Mouse (Mus musculus) cerebellum, adult 11 months (tissue): ENCODE data around the gene Gabarap.
"Not testable (repeated sequence)": the region's sequence is repeated elsewhere in the genome, so short reads cannot be mapped to it uniquely, and the experiment has no call there.

Experiments
- DNase-seq: peaks from one replicate; pipeline ENCODE4 v3.0.0; 2022

Gene Gabarap

DNA sequence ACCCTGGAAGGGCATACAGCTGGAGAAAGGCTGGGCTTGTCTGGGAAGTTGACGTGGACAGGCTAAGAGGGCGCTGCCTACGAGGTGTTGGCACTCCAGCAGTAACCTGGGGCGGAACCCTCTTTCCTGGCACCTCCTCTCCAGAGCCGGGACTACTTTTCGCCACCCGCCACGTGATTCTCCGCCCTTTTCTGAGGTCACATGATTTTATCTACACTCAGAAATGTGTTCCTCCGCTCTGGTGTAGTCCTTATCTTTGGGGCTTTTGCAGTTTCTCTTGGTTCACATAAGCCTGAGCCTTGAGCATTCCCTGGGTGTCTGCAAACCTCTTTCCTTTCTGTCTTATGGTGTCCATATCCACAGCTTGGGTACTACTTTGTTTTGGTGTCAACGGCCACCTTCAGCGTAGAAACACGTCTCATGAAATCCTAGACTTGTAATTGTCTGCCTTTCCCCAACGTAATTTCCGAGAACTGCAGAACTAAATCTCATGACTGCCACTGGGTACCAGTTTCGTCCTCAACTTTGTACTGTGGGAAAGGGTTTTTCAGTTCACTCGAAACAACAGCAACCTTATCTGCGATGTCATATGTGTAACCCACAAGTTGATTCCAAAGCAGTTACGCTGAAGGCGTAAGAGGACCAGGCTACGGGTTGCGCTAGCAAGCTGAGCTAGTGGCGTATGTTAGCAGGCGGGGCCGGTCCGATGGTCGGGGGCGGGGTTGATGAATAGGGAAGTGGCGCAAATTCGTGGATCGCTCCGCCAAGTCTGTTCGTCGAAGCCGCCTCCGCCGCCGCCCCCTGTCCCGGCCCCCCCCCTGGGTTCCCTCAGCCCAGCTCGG lies at the start of gene Gabarap:
Gene Gabarap, plus strand, starts transcription at position 294 of the 842 bp plus-strand sequence.
- peak; percentile 93 for DNase-seq

DNA sequence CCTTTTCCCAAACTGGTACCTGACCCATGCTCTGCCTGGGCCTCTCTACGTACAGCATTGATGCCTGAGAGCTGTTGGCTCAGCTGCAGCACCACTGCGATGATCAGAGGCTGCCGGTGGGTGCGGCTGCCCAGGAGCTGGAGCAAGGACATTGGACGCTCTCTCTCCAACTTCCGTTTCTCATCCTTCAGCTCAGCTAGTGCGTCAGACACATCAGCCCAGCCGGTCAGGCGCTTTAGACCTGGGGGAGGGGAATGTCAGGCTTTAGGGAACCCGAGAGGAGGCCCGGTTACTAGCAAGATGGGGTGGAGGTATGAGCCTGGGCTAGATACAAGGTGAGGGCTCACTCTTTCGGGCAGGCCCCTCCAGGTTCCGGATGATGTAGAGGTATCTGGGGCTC lies 45.7 kb upstream of the Gabarap start:
- no peak for DNase-seq

DNA sequence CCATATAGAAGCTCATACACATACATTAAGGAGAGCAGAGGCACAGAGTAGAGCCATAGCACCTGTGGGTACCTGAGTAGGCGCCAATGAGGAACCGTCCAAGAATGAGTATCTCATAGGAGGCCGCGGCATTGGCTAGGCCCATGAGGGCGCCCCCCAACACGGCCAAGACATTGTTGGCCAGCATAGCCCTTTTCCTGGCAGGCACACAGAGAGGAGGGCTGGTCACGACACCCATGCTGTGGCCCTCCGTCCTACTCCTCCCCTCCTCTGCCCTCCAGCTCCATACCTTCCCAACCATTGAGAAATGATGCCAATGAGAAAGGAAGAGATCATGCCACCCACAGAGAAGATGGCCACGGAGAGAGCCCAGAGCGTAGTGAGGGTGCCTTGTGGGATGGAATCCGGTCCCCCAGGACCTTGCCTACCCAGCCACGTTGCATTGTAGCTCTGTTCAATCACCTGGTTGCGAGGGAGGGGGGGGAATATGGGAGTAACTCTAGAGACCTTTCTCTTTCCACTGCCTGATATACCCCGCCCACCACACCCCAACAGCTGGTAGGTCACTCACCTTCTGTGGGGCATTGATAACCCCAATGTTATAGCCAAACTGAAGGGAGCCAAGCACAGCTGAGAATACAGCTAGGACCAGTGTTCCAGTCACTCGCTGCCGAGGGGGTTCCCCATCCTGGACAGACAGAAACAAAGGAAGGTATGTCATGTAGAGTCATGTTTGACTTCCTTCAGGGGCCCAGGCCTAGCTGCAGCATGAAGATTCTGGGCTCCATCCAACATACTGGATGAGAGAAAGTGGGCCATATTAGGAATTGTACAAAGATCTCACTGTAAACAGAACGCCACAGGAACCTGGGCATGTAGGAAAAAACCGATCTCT lies 44.7 kb upstream of the Gabarap start:
- DNase-seq, result no peak

DNA sequence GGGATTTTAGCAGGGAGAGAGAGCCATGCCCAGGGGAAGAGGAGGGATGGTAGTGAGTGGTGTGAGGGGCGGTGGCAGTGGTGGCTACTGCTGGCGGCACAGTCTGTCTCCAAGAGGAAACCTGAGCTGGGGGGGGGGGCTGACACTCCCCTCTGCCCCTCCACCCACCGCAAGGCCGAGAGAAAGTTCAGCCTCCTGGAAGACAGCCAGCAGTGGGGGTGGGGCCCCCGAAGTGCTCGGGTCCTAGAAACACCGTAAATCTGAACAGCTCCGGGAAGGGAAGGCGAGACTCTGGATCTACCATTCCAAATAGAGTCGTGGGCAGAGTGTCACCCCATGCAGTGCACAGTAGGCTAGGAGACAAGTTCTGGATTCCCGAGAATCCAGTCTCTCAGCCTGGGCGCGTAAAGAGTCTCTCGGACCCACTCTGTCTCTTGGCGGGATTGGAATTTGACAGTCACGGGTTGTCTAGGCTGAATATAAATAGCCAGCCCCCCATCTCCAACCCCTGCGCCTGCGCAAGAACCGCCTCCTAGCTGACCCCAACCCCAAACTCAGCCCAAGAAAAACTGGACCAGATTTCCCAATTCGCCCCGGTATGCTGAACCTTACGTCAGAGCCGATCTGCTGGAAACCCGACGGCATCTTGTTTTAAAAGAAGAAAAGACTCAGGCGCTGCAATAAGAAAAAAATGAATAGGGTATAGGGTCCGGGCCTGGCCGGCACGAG lies 43.4 kb upstream of the Gabarap start:
- no peak for DNase-seq

DNA sequence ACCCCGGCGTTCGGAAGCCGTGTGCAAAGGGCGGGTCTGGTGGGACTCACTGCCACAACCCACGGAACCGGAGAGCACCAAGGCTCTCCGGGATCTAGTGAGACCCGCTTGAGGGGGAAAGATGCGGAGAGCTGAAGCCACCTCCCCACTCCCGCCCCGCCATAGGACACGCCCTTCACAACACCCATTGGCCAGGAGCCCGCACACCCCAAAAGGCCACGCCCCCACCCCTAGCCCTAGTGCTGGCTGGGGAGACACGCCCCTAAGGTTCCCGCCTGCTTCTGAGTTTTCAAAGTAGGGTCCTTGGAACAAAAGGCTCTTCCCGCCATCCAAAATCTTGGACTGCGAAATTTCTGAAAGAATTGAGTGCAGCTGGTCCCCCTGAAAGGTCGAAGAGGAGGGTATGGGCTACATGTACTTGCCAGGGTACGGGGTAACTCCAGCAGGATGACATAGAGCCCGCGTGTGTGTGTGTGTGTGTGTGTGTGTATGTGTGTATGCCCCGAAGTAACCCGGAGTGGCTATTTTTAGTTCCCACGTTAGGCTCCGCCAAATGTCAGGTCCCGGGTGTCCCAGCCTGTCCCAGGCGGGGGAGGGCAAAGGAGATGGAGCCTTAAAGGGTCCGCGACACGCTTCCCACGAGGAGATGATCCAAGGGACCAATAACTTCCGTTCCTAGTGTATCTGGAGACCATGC lies 42.7 kb upstream of the Gabarap start, which contains the start of gene Slc2a4:
Gene Slc2a4, minus strand, starts transcription at position 123 of the 697 bp plus-strand sequence.
- DNase-seq, result peak; percentile 42

DNA sequence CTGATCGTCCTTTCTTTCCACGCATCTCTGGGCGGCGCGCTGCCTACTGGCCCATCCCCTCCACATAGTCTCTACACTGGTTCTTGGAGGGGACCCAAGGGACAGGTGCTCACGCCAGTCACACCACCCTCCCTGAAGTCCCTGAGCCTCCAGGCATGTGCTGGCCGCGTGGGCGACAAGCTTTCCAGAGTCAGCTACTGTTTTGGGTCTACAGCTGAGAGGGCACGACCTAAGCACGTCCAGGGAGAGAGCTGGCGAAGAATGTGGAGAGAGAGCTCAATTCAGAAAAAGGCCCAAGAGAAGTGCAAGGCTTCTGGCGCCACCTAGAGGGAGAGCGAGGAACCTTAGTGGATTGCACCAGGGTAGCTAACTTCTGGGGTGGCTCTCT lies 42.2 kb upstream of the Gabarap start:
- DNase-seq, result peak; percentile 70

DNA sequence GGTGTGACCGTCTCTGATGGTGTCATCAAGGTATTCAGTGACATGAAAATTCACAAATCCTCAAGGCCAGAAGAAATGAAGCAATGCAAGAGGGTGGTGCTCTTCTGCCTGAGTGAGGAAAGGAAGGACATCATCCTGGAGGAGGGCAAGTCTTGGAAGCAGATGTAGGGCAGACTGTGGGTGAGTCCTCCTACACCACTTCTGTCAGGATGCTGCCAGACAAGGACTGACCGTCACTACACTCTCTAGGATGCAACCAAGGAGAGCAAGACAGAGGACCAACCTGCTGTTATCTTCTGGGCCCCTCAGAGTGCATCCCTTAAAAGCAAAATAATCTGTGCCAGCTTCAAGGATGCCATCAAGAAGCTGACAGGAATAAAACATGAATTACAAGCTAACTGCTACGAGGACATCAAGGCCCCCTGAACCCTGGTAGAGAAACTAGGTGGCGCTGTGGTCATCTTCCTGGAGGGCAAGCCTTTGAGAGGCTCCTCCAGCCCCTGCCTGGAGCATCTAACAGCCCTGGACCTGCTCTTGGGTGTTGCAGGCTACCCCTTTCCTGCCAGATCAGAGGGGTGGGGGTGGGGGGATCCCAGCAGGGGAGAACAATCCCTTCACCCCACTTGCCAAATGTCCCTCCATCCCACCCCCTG lies 40.0 kb upstream of the Gabarap start:
- no peak for DNase-seq

DNA sequence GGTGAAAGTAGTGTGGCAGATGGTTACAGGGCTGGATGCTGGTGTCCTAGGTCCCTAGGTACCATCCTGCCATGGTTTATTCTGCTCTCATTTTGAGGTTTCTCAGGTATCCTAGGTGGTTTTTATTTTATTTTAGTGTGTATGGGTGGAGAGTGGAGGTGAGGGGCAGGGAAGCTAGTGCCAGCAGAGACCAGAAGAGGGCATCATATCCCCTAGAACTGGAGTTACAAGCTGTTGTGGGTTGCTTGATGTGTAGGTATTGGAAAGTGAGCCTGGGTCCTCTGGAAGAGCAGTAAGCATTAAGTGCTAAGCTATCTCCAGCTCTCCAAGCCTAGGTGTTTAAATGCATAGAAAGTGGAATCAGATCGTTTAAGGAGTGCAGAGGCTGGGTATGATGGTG lies 38.7 kb upstream of the Gabarap start:
- DNase-seq, result no peak

DNA sequence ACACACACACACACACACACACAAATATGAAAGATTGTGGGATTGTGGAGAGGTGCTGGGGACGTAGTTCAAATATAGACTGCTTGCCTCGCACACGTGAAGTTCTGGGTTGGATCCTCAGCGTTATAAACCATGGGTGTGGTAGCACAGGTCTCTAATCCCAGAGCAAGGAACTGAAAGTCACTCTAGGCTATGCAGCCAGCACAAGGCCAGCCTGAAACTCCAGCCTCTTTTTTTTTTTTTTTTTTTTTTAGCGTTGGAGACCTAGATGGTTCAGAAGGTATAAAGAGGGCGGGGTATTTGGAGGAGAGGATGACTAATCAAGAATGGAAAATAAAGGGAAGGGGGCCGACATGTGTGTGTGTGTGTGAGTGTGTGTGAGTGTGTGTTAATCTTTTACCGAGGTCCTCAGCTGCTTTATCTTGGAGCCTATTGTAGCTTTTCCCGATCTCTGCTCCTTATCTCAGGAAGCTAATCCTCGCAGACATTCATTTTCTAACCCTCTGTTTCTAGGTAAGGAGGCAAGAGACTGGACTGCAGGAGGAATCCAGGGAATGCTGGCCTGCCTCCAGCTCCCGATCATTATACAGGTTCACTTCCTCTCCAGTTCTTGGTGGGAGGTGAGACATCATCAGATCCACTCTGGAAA lies 37.6 kb upstream of the Gabarap start:
- no peak for DNase-seq

DNA sequence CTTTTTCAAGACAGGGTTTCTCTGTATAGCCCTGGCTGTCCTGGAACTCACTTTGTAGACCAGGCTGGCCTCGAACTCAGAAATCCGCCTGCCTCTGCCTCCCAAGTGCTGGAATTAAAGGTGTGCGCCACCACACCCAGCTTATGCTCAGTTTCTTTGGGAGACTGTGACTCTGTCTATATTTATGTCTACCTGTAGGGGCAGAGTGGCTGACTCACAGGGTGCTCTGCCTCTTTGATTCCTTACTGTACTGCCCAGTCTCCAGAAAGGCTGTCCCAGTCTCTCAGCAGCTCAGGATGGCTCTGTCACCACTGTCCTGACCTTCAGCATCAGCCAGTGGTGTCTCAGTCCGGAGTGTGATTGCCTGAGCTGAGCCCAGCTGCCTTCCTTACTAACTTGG lies 35.3 kb upstream of the Gabarap start:
- DNase-seq, result not testable (repeated sequence)

DNA sequence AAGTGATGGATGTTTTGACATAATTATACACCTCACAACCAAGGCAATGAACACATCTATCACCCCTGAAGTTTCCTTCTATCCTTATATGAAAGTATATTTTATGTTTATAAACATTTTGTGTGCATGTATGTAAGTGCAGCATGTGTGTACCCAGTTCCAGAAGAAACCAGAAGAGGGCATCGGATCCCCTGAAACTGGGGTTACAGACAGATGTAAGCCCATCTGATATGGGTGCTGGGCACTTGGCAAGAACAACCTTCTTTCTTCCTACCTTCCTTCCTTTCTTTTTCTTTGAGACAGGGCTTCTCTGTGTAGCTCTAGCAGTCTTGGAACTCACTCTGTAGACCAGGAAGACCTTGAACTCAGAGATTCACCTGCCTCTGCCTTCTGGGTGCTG lies 34.7 kb upstream of the Gabarap start:
- no peak for DNase-seq

DNA sequence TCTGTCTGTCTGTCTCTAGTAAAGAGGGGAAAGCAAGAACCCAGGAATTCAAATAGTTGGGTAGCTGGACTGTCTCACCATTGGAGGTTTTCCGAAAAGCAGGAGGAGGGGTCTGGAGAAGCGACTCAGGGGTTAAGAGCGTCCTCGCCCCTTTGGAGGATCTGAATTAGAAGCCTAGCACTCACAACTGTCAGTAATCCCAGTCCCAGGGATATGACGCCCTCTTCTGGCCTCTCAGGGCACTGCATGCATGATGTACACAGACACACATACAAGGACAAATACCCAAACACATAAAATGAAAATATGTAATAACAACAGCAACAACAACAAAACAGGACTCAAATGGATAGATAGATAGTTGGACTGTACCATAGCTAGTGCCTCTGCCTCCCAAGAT lies 30.3 kb upstream of the Gabarap start:
- DNase-seq, result no peak

DNA sequence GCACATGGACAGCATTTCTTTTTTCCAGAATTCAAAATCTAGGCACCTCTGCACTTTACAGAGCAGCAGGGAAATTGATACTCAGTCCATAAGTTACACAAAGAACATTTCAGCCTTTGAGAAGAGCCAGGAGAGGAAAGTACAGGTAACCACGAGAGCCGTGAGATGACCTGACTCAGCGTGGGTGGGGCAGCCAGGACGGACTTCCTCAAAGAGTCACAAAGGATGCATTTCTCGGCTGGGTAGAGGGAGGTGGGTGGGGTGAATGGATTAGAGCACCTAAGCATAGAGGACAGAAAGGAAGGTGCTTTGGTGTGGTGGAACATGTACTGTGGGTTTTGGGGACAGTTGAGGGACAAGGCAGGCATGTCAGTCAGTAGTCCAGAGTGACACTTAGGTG lies 29.1 kb upstream of the Gabarap start:
- DNase-seq, result no peak

DNA sequence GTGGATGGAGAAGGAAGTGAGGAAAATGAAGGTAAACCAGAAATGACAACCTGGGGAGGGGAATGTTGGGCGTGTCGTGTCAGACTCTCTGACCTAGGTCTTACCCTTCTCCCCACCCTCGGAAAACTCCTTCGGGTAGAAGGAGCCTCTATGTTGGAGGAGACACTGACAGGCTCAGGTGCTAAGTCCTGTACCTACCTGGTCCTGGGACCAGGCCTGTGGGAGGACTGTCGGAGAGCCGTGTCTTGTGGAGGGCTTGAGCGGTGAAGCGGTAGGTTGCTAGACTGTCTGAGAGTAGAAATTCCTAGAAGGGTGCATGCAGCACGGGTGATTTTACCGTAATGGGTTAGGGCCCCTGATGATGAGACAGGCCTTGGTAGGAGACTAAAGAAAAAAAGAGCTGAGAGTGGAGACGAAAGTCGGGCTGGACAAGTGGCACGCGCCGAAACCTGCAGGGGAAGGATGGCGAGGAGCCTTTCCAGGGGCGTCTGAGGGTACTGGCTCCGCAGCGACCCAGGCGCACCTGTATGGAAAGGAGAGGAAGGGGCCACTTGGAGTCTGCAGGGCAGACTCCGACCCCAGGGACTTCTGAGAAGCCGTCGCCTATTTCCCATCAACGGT lies 26.2 kb upstream of the Gabarap start, which contains the start of gene Cldn7:
Gene Cldn7, plus strand, starts transcription at position 130 of the 621 bp plus-strand sequence.
- no peak for DNase-seq

DNA sequence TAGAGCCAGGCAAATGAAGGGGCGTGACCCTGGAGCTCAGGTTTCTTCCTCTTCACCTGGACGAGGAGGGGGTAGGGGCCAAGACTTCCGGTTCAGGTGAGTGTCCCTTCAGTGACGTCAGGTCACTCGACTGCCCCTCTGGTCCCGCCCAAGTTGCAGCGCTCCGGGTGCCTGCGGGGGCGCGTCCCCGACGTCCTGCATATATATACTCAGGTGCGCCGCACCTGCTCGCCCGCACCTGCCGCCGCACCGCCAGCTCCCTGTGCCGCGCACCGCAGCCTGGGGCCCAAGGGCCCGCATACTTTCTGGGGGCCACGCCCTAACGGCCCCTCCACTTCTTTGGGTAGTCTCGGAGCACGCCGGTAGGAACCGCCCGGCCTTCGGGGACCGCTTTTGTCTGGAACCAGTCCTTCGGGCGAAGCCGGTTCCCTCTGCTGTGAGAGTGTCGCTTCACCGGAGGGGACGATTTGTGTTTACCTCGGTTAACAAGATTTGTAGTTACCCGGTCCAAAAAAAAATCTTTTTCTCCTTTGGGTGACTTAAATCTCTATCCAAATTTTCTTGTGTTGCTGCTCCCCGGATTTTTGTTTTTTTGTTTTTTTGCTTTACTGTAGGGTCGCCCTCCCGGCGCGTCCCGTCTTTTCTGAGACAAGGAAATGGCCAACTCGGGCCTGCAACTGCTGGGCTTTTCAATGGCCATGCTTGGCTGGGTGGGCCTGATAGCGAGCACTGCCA lies 25.5 kb upstream of the Gabarap start:
- no peak for DNase-seq

DNA sequence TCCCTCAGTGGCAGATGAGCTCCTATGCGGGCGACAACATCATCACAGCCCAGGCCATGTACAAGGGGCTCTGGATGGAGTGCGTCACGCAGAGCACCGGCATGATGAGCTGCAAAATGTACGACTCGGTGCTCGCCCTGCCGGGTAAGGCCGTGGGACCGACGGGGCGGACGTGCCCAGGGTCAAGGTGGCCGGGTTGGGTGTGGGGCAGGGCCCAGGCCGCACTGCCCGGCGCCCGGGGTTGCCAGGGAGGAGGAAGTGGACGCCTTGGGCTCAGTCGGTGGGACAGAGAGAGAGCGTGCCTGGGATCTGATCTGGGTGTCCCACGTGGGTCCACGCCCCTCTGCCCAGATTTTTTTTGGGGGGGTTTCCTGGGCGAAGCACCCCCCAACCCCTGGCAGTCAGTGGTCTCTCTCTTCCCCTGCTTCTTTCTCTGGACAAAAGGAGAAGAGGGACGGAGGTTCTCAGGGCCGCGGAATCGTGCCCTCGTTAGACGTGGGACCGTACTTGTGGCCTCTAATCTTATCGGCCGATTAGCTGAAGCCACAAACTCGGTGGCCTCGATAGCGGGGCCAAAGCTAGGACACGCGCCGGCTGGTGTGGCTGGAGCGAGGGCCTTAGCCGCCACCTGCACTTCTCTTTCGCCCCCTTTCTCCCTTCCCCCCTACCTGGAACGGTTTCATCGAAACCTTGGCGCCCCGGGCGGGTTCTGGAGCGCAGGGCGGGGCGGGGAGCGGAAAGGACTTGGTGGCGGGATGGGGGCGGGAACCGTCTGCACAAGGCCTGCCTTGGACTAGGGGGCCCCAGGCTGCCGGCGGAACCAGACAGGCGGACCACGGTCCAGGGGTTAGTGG lies 24.7 kb upstream of the Gabarap start:
- DNase-seq, result no peak

DNA sequence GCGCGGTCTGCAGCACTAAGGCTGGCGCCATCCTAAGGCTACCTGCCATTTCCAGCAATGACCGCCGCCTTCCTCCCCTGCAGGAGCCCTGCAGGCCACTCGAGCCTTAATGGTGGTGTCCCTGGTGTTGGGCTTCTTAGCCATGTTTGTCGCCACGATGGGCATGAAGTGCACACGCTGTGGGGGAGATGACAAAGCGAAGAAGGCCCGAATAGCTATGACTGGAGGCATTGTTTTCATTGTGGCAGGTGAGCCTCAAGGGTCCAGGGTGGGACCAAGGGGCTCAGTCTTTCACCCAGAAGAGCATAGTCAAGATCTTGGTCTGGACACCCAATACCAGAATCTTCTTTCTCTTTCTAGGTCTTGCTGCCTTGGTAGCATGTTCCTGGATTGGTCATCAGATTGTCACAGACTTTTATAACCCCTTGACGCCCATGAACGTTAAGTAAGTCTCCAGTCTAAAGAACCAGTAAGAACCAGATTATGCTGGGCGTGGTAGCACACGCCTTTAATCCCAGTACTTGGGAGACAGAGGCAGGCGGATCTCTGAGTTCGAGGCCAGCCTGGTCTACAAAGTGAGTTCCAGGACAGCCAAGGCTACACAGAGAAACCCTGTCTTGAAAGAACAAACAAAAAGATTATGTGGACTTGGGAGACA lies 24.0 kb upstream of the Gabarap start:
- no peak for DNase-seq

DNA sequence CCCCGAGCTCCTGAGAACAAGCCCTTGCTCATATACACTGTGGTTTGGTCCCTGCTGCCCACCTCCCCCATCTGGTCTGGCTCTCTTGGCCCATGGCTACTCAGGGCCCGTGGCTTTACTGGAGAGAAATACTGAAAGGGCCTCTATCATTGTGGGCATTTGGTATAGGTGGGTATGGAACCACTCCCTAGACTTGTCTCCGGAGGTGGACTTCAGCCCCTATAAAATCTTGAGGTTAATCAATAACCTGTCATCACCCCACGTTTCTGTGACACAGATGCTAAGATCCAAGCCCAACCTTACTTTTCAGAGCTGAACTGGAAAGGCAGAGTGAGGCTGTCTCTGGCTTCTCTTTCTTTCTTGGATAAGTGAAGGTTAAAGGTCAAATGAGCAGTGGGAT lies 22.1 kb upstream of the Gabarap start:
- DNase-seq, result no peak

DNA sequence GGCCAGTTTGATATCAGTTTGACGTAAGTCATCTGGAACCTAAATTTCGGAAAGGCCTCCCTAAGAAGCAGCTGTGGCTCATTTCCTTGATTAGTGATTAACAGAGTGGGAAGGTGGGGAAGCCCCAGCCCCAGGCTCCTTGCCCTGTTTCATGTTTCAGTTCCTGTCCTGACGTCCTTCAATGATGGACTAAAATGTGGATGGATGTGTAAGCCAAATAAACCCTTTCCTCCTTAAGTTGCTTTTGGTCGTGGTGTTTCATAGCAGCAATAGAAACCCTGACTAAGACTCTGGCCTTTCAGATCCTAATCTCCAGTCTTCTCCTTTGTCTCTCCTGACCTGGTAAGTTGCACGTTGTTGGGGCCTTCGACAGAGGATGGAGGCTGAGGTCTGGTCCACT lies 20.7 kb upstream of the Gabarap start:
- no peak for DNase-seq
